Mouse (Mus musculus): Measurements from ENCODE around the gene Cckar. TPM values are rescaled to one million over a fixed set of nuclear protein-coding genes. Genes with fewer than 3 reads are reported as not detected.
"Not testable (repeated sequence)": the region's sequence is repeated elsewhere in the genome, so short reads cannot be mapped to it uniquely, and the experiment has no call there.

The Cckar gene
- polyA plus RNA-seq, 1 experiment from 2014 or later: 0.42 TPM

DNA sequence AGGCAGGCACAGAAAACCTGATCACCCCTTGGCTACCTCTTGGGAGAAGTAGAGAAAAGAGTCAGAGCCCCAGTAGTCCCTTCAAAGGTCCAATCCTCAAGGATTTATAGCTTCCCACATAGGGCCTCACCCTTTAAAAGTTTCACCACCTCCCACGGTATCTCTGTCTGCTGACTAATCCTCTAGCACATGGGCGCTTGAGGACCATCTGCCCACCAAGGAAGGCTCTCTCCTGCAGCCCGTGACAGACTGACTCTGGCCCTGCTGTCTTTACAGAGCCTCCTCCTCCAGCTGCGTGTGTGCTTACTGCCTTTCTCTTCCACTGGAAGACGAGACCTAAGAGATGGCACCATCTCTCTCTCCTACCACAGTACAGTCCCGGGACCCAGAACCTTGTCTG is 27.9 kb downstream of the Cckar start:
- Histone ChIP-seq H3K27ac (ENCODE audit: low read depth, low read length) (no peak overlapping the region), H3K9ac (replicated peaks; ENCODE audit: low read depth, low read length) (no peak overlapping the region), H3K4me2 (ENCODE audit: low read depth, low read length) (no peak overlapping the region), H3K36me3 (ENCODE audit: control insufficient read depth, insufficient read depth, low read length) (no peaks in the 10 kb centered on the region), H3K9me3 (ENCODE audit: control insufficient read depth, low read length) (no peaks in the 10 kb centered on the region), H3K27me3 (ENCODE audit: control insufficient read depth, insufficient read depth, low read length) (no peaks in the 10 kb centered on the region), H3K4me1 (ENCODE audit: control insufficient read depth, insufficient read depth, low read length) (no peaks in the 10 kb centered on the region), H3K4me3 (ENCODE audit: low read depth, low read length) (no peak overlapping the region)
- 74% methylated on average over 6 of the region's 6 CpGs for WGBS
- no peak for ATAC-seq (ENCODE audit: low read depth)

DNA sequence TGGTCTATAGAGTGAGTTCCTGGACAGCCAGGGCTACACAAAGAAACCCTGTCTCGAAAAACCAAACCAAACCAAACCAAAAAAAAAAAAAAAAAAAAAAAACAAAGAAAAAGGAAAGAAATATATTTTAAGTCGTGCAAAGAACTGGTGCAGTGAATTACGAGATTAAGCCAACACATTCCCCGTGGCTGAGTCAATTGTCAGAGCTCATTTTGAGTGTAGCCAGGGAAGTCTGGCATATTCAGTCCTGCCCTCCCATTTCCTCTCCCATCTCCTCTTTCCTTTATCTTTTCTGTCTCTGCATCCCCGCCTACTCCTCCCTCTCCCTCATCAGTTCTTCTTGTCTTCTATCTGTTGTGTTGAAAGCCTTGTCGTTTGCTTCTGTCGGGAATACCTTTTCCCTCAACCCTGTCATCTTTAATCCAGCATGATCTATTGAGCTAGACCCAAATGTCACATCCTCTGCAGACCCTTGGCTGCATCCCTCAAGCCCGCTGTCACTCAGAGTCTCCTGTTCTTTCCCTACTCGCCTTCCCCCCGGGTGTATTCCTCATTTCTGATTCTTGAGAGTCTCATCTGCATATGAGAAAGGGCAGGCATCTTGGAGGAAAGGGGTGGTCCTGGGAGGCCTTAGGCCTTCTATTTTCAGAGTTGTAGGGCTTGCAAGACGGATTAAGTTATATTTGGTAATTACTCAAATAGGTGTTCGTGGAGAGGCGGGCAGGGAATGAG is 29.3 kb downstream of the Cckar start:
- Histone ChIP-seq H3K4me1 (ENCODE audit: control insufficient read depth, insufficient read depth, low read length) (no peaks in the 10 kb centered on the region), H3K27ac (ENCODE audit: low read depth, low read length) (no peak overlapping the region), H3K9me3 (ENCODE audit: control insufficient read depth, low read length) (no peaks in the 10 kb centered on the region), H3K4me2 (ENCODE audit: low read depth, low read length) (no peak overlapping the region), H3K36me3 (ENCODE audit: control insufficient read depth, insufficient read depth, low read length) (no peaks in the 10 kb centered on the region), H3K9ac (replicated peaks; ENCODE audit: low read depth, low read length) (no peak overlapping the region), H3K4me3 (ENCODE audit: low read depth, low read length) (no peak overlapping the region), H3K27me3 (ENCODE audit: control insufficient read depth, insufficient read depth, low read length) (no peaks in the 10 kb centered on the region)
- no peak for ATAC-seq (ENCODE audit: low read depth)
- WGBS: 61% methylated on average over 13 of the region's 13 CpGs

DNA sequence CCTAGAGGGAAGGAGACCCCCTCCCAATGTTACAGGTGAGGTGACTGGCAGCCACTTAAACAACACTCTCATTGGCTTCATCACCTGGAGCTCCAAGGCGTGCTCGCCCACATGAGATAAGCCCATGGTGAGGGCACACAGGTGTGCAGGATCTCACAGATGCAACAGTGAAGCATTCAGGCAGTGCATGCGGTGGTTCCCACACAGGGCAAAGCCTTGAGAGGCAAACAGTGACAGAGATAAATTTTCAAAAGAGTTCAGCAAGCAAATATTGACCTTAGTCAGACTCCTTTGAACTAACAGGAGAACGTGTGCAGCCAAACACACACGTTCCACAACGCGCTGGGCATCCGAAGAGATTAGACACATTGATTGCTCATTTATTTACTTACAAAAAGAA is 30.8 kb downstream of the Cckar start:
- no peak for ATAC-seq (ENCODE audit: low read depth)
- 86% methylated on average over 8 of the region's 8 CpGs for WGBS
- H3K27me3 ChIP-seq (ENCODE audit: control insufficient read depth, insufficient read depth, low read length): no peaks in the 10 kb centered on the region

DNA sequence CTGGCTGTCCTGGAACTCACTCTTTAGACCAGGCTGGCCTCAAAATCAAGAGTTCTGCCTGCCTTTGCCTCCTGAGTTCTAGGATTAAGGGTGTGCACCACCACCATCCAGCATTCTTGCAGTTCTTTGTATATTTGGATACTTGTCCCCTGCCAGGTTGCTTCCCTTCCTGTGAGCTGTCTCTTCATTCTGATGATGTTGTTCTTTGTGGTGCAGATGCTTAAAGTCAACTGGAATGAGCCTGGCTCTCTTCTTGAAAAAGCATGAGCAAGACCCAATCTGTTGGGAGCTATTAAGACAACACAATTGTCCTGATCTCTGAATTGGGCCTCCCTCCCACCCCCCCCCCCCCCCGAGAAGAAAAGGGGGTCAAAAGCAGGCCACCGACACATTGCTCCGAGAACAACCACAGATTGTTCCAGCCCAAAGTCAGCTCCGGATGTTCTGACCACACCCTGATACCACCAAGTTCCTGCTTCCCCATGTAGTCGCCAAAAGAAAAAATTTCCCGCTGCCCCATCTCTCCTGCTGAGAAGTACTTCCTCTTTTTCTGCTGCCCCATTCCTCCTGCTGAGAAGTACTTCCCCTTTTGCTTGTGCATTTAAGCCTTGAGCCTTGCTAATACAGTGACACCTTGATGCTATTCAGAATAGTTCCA is 33.9 kb downstream of the Cckar start:
- H3K27ac ChIP-seq (ENCODE audit: low read depth, low read length); H3K4me2 ChIP-seq (ENCODE audit: low read depth, low read length); ATAC-seq (ENCODE audit: low read depth); H3K27me3 ChIP-seq (ENCODE audit: control insufficient read depth, insufficient read depth, low read length); H3K9ac ChIP-seq (replicated peaks; ENCODE audit: low read depth, low read length); H3K9me3 ChIP-seq (ENCODE audit: control insufficient read depth, low read length); H3K4me3 ChIP-seq (ENCODE audit: low read depth, low read length); H3K4me1 ChIP-seq (ENCODE audit: control insufficient read depth, insufficient read depth, low read length); H3K36me3 ChIP-seq (ENCODE audit: control insufficient read depth, insufficient read depth, low read length): not testable (repeated sequence)
- WGBS: 98% methylated on average over 5 of the region's 6 CpGs

More for the DNA sequence above, 30.8 kb downstream of the Cckar start:
- no peaks in the 10 kb centered on the region for H3K36me3 ChIP-seq (ENCODE audit: control insufficient read depth, insufficient read depth, low read length)
- no peak overlapping the region for H3K4me3 ChIP-seq (ENCODE audit: low read depth, low read length)
- no peaks in the 10 kb centered on the region for H3K9me3 ChIP-seq (ENCODE audit: control insufficient read depth, low read length)
- H3K4me1 ChIP-seq (ENCODE audit: control insufficient read depth, insufficient read depth, low read length): no peaks in the 10 kb centered on the region
- no peak overlapping the region for H3K9ac ChIP-seq (replicated peaks; ENCODE audit: low read depth, low read length)
- H3K4me2 ChIP-seq (ENCODE audit: low read depth, low read length): no peak overlapping the region
- no peak overlapping the region for H3K27ac ChIP-seq (ENCODE audit: low read depth, low read length)

DNA sequence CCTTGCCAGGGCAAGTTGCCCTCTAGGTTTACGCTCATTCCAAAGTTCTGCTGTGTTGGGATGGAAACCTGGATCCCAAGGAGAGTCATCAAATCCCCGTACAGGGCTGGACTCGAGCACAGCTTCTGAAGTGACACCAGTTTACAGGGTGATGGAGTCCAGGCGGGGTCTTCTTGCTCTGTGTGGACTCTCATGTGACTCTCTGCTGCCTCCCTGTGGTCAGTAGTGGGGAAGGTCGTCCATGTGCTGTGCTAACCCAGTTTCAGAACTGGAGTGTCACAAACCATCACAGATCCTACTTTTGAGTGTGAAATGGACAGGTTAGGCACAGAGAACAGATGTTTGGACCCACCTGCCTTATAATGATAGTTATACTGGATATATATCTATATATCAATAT is 35.2 kb downstream of the Cckar start:
- H3K27me3 ChIP-seq (ENCODE audit: control insufficient read depth, insufficient read depth, low read length): no peaks in the 10 kb centered on the region
- H3K9ac ChIP-seq (replicated peaks; ENCODE audit: low read depth, low read length): no peak overlapping the region
- H3K4me2 ChIP-seq (ENCODE audit: low read depth, low read length): no peak overlapping the region
- H3K36me3 ChIP-seq (ENCODE audit: control insufficient read depth, insufficient read depth, low read length): no peaks in the 10 kb centered on the region
- peak; percentile 91; the same call in 1 of the 2 replicates for ATAC-seq (ENCODE audit: low read depth)
- 23% methylated on average over 5 of the region's 5 CpGs for WGBS
- H3K4me3 ChIP-seq (ENCODE audit: low read depth, low read length): no peak overlapping the region
- no peaks in the 10 kb centered on the region for H3K9me3 ChIP-seq (ENCODE audit: control insufficient read depth, low read length)
- H3K4me1 ChIP-seq (ENCODE audit: control insufficient read depth, insufficient read depth, low read length): no peaks in the 10 kb centered on the region
- H3K27ac ChIP-seq (ENCODE audit: low read depth, low read length): no peak overlapping the region

DNA sequence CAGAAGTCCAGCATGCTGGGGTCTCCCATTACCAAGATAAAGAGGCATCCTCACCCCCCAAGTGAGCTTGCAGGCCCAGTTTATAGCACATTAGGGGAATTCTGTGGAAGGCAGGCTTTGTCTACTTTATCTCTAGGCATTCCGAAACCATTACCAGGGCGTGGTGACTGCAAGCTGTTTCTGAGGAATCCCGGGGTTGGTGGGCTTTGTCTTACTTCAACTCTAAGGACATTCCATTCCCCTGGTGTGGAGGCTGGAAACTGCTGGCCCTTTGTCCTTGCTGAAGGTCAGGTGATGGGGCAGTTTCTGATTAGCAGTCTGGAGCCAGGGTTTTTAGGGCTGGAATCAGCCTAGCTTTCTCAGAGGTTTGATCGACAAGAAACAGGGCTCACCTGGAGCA is 36.0 kb downstream of the Cckar start:
- 49% methylated on average over 4 of the region's 4 CpGs for WGBS

DNA sequence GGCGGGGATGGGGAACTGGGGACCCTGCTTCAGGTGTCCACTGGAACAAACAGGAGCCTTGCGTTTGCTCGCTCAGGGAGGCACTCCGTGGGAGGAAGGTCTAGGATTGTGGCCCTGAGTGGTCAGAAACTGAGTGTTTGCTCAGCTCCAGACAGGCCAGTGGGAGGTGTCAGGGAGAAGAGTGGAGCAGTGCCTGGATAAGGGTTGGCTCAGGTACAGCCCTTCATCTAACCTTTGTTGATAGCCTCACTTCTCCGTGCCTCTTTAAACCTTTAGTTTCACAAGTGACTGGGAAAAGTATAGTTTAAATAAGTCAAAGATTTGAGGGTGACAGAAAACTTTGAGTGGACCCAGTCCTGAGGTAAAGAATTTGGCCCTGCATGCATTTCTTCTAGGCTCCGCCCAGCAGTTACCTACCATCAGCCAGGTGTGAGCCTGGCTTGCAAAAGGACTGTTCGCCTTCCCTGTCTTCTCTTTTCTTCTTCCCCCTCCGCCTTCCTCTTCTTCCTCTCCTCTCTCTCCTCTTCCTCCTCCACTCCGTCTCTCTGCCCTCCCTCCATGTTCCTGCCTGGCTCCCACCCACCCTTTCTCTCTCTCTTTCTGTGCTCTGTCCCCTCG is 37.1 kb downstream of the Cckar start:
- Histone ChIP-seq H3K4me2 (ENCODE audit: low read depth, low read length) (no peak overlapping the region), H3K27me3 (ENCODE audit: control insufficient read depth, insufficient read depth, low read length) (no peaks in the 10 kb centered on the region), H3K4me3 (ENCODE audit: low read depth, low read length) (no peak overlapping the region), H3K27ac (ENCODE audit: low read depth, low read length) (no peak overlapping the region), H3K4me1 (ENCODE audit: control insufficient read depth, insufficient read depth, low read length) (no peaks in the 10 kb centered on the region), H3K9ac (replicated peaks; ENCODE audit: low read depth, low read length) (no peak overlapping the region), H3K36me3 (ENCODE audit: control insufficient read depth, insufficient read depth, low read length) (no peaks in the 10 kb centered on the region), H3K9me3 (ENCODE audit: control insufficient read depth, low read length) (no peaks in the 10 kb centered on the region)
- 93% methylated on average over 10 of the region's 10 CpGs for WGBS
- no peak for ATAC-seq (ENCODE audit: low read depth)

More for the DNA sequence above, 36.0 kb downstream of the Cckar start:
- H3K4me2 ChIP-seq (ENCODE audit: low read depth, low read length): no peak overlapping the region
- H3K4me1 ChIP-seq (ENCODE audit: control insufficient read depth, insufficient read depth, low read length): no peaks in the 10 kb centered on the region
- no peaks in the 10 kb centered on the region for H3K27me3 ChIP-seq (ENCODE audit: control insufficient read depth, insufficient read depth, low read length)
- H3K36me3 ChIP-seq (ENCODE audit: control insufficient read depth, insufficient read depth, low read length): no peaks in the 10 kb centered on the region
- no peak overlapping the region for H3K27ac ChIP-seq (ENCODE audit: low read depth, low read length)
- no peak for ATAC-seq (ENCODE audit: low read depth)
- no peak overlapping the region for H3K4me3 ChIP-seq (ENCODE audit: low read depth, low read length)
- no peaks in the 10 kb centered on the region for H3K9me3 ChIP-seq (ENCODE audit: control insufficient read depth, low read length)
- no peak overlapping the region for H3K9ac ChIP-seq (replicated peaks; ENCODE audit: low read depth, low read length)

DNA sequence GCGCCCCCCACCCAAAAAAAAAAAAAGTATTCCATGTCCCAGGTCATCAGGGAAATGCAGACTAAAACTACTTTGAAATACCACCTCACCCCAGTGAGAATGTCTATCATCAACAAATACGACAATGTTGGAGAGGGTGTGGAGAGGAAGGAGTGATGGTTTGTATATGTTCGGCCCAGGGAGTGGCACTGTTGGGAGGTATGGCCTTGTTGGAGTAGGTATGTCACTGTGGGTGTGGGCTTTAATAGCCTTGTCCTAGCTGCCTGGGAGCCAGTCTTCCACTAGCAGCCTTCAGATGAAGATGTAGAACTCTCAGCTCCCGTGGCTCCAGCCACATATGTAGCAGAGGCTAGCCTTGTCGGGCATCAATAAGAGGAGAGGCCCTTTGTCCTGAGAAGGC is 39.5 kb downstream of the Cckar start:
- WGBS: 92% methylated on average over 5 of the region's 5 CpGs
- no peak overlapping the region for H3K27ac ChIP-seq (ENCODE audit: low read depth, low read length)
- H3K36me3 ChIP-seq (ENCODE audit: control insufficient read depth, insufficient read depth, low read length): no peaks in the 10 kb centered on the region
- ATAC-seq (ENCODE audit: low read depth): no peak
- no peaks in the 10 kb centered on the region for H3K9me3 ChIP-seq (ENCODE audit: control insufficient read depth, low read length)
- no peak overlapping the region for H3K9ac ChIP-seq (replicated peaks; ENCODE audit: low read depth, low read length)
- no peaks in the 10 kb centered on the region for H3K27me3 ChIP-seq (ENCODE audit: control insufficient read depth, insufficient read depth, low read length)
- H3K4me3 ChIP-seq (ENCODE audit: low read depth, low read length): no peak overlapping the region
- no peak overlapping the region for H3K4me2 ChIP-seq (ENCODE audit: low read depth, low read length)
- no peaks in the 10 kb centered on the region for H3K4me1 ChIP-seq (ENCODE audit: control insufficient read depth, insufficient read depth, low read length)

DNA sequence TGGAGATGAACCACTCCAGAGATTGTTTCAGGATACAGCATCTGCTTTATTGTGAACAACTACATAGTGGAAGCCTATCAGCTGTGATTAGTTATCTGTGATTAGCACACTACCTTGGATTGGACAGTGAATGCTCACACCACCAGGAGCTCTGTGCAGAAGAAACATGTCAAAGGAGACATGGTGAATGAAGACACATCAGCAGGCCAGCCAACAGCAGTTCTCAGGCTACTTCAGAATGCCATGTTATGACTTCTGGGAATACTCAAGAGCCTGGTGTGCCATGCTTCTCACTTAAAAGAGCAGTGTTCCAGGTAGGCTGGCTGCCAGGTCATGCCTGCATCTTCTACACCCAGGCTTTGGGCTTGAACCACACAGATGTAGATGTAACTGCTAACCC is 43.8 kb downstream of the Cckar start:
- no peak overlapping the region for H3K4me2 ChIP-seq (ENCODE audit: low read depth, low read length)
- no peak for ATAC-seq (ENCODE audit: low read depth)
- H3K4me1 ChIP-seq (ENCODE audit: control insufficient read depth, insufficient read depth, low read length): no peaks in the 10 kb centered on the region
- H3K9me3 ChIP-seq (ENCODE audit: control insufficient read depth, low read length): no peaks in the 10 kb centered on the region
- no peaks in the 10 kb centered on the region for H3K36me3 ChIP-seq (ENCODE audit: control insufficient read depth, insufficient read depth, low read length)
- no peak overlapping the region for H3K27ac ChIP-seq (ENCODE audit: low read depth, low read length)
- H3K9ac ChIP-seq (replicated peaks; ENCODE audit: low read depth, low read length): no peak overlapping the region
- H3K27me3 ChIP-seq (ENCODE audit: control insufficient read depth, insufficient read depth, low read length): no peaks in the 10 kb centered on the region
- H3K4me3 ChIP-seq (ENCODE audit: low read depth, low read length): no peak overlapping the region
